In genomic region chr14:32159690-32160246, GRCm38 (mm10) we compare ENCODE assay signal across 8 mouse cellular contexts. TPM values are rescaled to one million over a fixed set of nuclear protein-coding genes. Genes with fewer than 3 reads are reported as not detected.
DNase-seq lines count a peak whose midpoint lies in the region; ATAC-seq and TF ChIP-seq lines count a peak whose summit lies in the region.

Gene Ncoa4 (plus strand): TSS chr14:32159865.

- H3K4me3 ChIP-seq in hindbrain, embryonic 13.5 days: peak within 1 kb of the TSS; percentile 83

- H3K27me3 ChIP-seq in Patski: no peaks in the 10 kb centered on the region
- H3K27me3 ChIP-seq in hindbrain, embryonic 13.5 days: no peaks in the 10 kb centered on the region

- POLR2A ChIA-PET in Patski (lab: Charles Lee): no interaction called here

- CTCF ChIA-PET in Patski (lab: Charles Lee): interaction anchor here (1.4 to 1.7 kb wide), 2 partner anchors 9 to 22 kb away, joined by 3 to 6 read pairs; no protein-coding TSS in a partner anchor

- H3K9ac ChIP-seq in hindbrain, embryonic 13.5 days: peak within 1 kb of the TSS; percentile 94

- TF ChIP-seq CTCF in Patski (IDR thresholded peaks at IDR 0.05): no peak

- no peaks in the 10 kb centered on the region for H3K9me3 ChIP-seq in hindbrain, embryonic 13.5 days

- in situ Hi-C loops in Patski (cut with MboI; ENCODE audit: low pct_unique_long_range_greater_than_20kb): no loop called here

- H3K36me3 ChIP-seq in hindbrain, embryonic 13.5 days: no peaks in the 10 kb centered on the region

- under 1% methylated on average over 40 of the region's 40 CpGs for WGBS in hindbrain, embryonic 13.5 days

- H3K4me2 ChIP-seq in hindbrain, embryonic 13.5 days: peak within 1 kb of the TSS; percentile 82

- H3K27ac ChIP-seq in hindbrain, embryonic 13.5 days: peak within 1 kb of the TSS; percentile 88

- peak; percentile 92 for ATAC-seq in Patski
- ATAC-seq in hindbrain, embryonic 13.5 days (ENCODE audit: low FRiP score): peak; percentile 97

- peak; percentile 93 for DNase-seq in Patski (ENCODE audit: low read depth, low spot score)
- peak; percentile 99 for DNase-seq in cerebellum, postnatal 14 days
- peak; percentile 97 to 98 for DNase-seq in frontal cortex, postnatal 14 days (ENCODE audit: low spot score in 2 of 2)
- peak; percentile 87 to 98 for DNase-seq in layer of hippocampus, postnatal 25 days (ENCODE audit: extremely low spot score in 1 of 2, low spot score in 1 of 2)
- DNase-seq in lung, postnatal 25 days (ENCODE audit: low spot score): peak; percentile 98
- peak; percentile 100 for DNase-seq in retina, embryonic 14.5 days (ENCODE audit: low spot score)
- DNase-seq in thymus, postnatal 4 days: peak; percentile 98

- H3K4me1 ChIP-seq in hindbrain, embryonic 13.5 days (replicated peaks): peaks cover 29% of the 10 kb centered on the region

RNA-seq across cellular contexts. Expression of gene Ncoa4, which starts in this region (rescaled TPM):
- 65.0 TPM for polyA plus RNA-seq in Patski (2021)
- polyA plus RNA-seq in hindbrain, embryonic 13.5 days (2015; fragmentation: Nextera tagmentation; extraction: Ambion mirVana): 93.0 and 93.5 TPM in 2 replicates
- 100 to 1,000 TPM; 123 to 130 TPM for total RNA-seq in layer of hippocampus, postnatal 25 days (2021)

Comparison
In these comparisons a context has a peak if more than half of its experiments do, and no peak if none do; other contexts are left out.
1. Peak in every context shown above with its lines: DNase-seq, ATAC-seq, H3K4me3 ChIP-seq and H3K27ac ChIP-seq.